Mouse (Mus musculus): ENCODE data around the gene Gstm4. TPM values are rescaled to one million over a fixed set of nuclear protein-coding genes. Genes with fewer than 3 reads are reported as not detected.

The Gstm4 gene
- polyA plus RNA-seq, 1 experiment from 2014 or later: 18.8 TPM

DNA sequence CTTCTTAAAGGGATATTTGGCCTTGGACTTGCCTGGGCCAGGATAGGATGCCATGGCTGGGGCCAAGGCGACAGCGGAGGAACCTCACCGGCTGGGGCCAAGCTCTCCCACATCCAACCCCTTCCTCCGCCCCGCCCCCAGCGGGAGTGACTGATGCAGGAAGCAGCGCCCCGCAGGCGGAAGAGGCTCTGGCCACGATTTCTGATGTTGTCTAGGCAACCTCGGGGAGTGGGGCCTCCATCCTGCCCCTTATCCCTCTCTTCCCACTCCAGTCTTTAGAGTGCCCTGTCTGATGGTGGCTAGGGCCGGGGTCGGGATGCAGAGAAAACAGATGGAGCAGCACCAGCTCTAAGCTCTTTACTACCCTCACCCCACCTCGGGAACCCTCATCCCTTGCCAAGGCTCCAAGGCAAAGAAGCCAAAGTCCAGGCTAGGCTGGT lies 40.6 kb upstream of the Gstm4 start:
- H3K27me3 ChIP-seq: no peaks in the 10 kb centered on the region
- peaks cover 67% of the 10 kb centered on the region for H3K4me1 ChIP-seq
- H3K27ac ChIP-seq: peak overlapping the region; percentile 97
- under 1% methylated on average over 14 of the region's 14 CpGs for WGBS
- no peaks in the 10 kb centered on the region for H3K9me3 ChIP-seq (replicated peaks)
- H3K9ac ChIP-seq: peak overlapping the region; percentile 55
- H3K4me3 ChIP-seq (replicated peaks): peak overlapping the region; percentile 60
- peak overlapping the region; percentile 86 for H3K4me2 ChIP-seq
- peaks cover 9% of the 10 kb centered on the region for H3K36me3 ChIP-seq
- peak; percentile 88 for ATAC-seq (replicated peaks; ENCODE audit: low FRiP score)

DNA sequence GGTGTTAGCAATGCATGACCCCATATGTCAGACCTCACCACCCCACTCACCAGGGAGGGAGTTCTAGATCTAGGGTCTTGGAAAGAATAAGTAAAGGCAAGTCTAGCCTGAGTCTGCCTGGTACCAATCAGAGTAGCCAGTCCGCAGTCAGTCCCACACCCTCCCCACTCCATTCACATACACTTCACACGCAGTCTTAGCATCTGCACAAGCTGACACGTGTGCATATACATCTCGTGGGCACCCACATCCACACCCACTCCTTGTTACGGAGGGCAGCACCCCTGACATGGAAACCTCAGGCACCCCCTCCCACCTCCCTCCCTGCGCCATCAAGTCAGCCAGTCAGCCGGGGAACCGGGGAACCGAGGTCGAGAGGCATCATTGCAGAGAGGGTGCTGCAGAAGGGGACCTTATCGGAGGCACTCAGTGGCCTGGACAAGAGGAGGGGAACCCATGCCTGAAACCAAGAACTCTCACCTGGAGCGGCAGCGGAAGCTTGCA lies 40.1 kb upstream of the Gstm4 start:
- H3K9ac ChIP-seq: peak overlapping the region; percentile 55
- H3K4me1 ChIP-seq: peaks cover 67% of the 10 kb centered on the region
- H3K9me3 ChIP-seq (replicated peaks): no peaks in the 10 kb centered on the region
- 11% methylated on average over 13 of the region's 13 CpGs for WGBS
- ATAC-seq (replicated peaks; ENCODE audit: low FRiP score): no peak
- peaks cover 14% of the 10 kb centered on the region for H3K36me3 ChIP-seq
- H3K27ac ChIP-seq: peak overlapping the region; percentile 97
- peak overlapping the region; percentile 86 for H3K4me2 ChIP-seq
- H3K27me3 ChIP-seq: no peaks in the 10 kb centered on the region
- peak overlapping the region; percentile 60 for H3K4me3 ChIP-seq (replicated peaks)

DNA sequence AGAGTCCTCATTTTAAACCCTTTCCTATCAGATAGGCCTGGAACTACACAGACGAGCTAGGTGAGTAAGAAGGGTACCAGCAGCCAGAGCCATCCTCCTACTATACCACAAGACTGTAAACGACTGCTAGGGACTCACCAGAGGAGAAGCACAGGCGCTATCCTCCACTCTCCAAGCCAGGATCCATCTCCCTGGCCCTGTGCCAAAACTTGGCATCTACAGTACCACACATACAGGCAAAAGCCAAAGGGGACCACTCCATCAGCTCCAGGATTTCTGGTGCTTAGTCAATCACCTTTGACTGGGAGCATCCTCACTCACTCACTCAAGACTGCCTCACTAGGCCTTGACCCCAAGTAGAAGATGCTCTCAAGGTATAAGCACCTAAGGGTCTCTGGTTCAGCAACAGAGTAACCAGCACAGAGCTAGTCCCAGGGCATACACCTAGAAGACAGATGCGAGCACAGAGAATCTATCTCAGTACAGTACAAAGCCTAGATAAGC lies 39.3 kb upstream of the Gstm4 start:
- no peaks in the 10 kb centered on the region for H3K27me3 ChIP-seq
- H3K36me3 ChIP-seq: peaks cover 22% of the 10 kb centered on the region
- H3K4me3 ChIP-seq (replicated peaks): peak overlapping the region; percentile 60
- ATAC-seq (replicated peaks; ENCODE audit: low FRiP score): no peak
- H3K9ac ChIP-seq: peak overlapping the region; percentile 55; the same call in 1 of the 2 replicates
- 74% methylated on average over 4 of the region's 4 CpGs for WGBS
- peaks cover 60% of the 10 kb centered on the region for H3K4me1 ChIP-seq
- H3K9me3 ChIP-seq (replicated peaks): no peaks in the 10 kb centered on the region
- peak overlapping the region; percentile 86 for H3K4me2 ChIP-seq
- H3K27ac ChIP-seq: no peak overlapping the region

DNA sequence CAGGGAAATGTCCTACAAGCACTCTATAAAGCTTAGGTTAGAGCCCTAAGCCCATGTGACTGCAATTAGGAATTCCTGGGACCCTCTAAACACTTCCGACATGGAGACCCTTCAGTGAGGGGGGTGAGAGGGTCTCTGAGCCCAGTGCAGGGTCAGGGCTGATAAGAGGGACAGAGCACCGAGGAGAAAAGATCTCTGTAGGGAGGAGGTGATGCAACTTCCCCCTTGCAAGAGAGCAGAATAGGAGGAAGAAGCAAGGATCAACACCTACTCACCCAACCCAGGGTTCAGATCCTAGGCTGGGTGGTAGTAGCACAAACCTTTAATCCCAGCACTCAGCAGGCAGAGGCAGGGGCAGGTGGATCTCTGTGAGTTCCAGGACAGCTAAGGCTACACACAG lies 38.5 kb upstream of the Gstm4 start:
- H3K4me1 ChIP-seq: peaks cover 56% of the 10 kb centered on the region
- no peak for ATAC-seq (replicated peaks; ENCODE audit: low FRiP score)
- H3K27ac ChIP-seq: no peak overlapping the region
- H3K27me3 ChIP-seq: no peaks in the 10 kb centered on the region
- H3K4me3 ChIP-seq (replicated peaks): no peak overlapping the region
- 34% methylated on average over 2 of the region's 2 CpGs for WGBS
- H3K36me3 ChIP-seq: peaks cover 30% of the 10 kb centered on the region
- no peaks in the 10 kb centered on the region for H3K9me3 ChIP-seq (replicated peaks)
- no peak overlapping the region for H3K9ac ChIP-seq
- no peak overlapping the region for H3K4me2 ChIP-seq

DNA sequence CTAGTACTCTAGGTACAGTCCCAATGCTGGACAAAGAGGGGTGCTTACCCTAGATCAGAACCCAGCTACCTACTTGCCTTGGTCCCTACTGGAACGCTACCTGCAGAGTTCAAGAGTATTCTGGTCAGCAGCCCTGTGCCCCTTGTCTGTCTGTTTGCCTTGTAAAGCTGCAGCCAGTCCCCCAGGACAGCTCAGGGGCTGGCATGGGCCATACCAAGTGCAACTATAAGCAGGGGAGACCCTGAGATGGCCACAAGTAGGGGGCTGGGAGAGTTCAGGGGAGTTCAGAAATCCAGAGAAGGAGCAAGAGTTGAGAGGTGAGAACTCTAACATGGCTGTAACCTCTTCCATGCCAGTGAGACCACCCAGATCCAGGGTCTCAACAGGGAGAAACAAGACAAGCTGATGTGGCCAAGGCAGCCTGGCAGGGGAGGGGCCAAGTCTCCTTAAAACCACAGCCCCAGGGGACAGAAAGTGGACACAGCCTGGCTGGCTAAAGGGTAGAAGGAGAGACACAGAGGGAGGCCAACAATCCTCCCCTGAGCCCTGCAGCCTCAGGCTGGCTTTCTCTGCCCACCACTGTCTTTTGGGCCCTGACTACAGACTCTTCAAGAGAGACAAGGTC lies 37.7 kb upstream of the Gstm4 start:
- Histone ChIP-seq H3K27ac (peak overlapping the region; percentile 41), H3K9me3 (replicated peaks) (no peaks in the 10 kb centered on the region), H3K9ac (peak overlapping the region; percentile 30; the same call in 1 of the 2 replicates), H3K36me3 (peaks cover 38% of the 10 kb centered on the region), H3K4me3 (replicated peaks) (0 out of 2 replicates have a peak overlapping the region, but pooled peaks have one; percentile 8), H3K4me2 (peak overlapping the region; percentile 31), H3K4me1 (peaks cover 54% of the 10 kb centered on the region), H3K27me3 (no peaks in the 10 kb centered on the region)
- WGBS: 70% methylated on average over 1 of the region's 1 CpGs
- no peak for ATAC-seq (replicated peaks; ENCODE audit: low FRiP score)

DNA sequence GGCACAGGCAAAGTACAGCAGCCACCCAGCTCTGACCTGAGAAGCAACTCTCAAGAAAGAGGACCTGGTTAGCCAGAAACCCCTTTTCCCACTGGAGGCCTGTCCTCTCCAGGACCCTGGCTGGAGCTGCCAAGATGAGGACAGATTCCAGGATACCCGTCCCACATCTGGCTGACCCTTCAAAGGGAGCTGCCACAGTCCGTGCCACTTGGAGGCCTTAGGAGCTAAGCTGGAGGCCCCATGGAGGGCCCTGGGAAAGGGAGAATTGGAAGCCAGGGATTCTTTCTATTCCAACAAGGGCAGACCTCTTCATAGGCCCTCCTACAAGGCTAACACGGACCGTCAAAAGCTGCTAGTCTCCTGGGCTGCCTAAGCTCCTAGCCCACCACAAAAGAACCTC lies 37.0 kb upstream of the Gstm4 start:
- Histone ChIP-seq H3K4me3 (replicated peaks) (0 out of 2 replicates have a peak overlapping the region, but pooled peaks have one; percentile 8), H3K27ac (0 out of 2 replicates have a peak overlapping the region, but pooled peaks have one; percentile 41)

DNA sequence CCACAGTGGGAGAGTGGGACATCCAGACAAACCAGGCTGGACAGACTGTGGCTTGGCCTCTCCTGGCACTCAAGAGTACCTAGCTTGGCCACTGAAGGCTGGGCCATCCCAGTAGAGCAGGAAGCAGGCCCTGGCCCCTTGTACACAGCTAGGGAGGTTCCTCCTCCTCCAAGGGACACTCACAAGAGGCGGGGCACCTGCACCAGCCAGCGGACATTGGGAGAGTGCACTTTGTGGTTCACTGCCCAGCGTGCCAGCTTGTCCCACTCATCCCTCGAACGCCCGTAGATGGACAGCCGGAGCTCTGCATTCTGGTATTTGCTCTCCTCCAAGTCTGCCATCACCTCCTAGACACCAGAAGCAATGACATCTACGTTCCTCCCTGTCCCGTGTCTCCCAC lies 32.1 kb upstream of the Gstm4 start:
- no peaks in the 10 kb centered on the region for H3K9me3 ChIP-seq (replicated peaks)
- peaks cover 81% of the 10 kb centered on the region for H3K36me3 ChIP-seq
- H3K9ac ChIP-seq: no peak overlapping the region
- H3K27ac ChIP-seq: no peak overlapping the region
- WGBS: 75% methylated on average over 9 of the region's 9 CpGs
- ATAC-seq (replicated peaks; ENCODE audit: low FRiP score): peak; percentile 30; the same call in 1 of the 2 replicates
- peaks cover 15% of the 10 kb centered on the region for H3K4me1 ChIP-seq
- H3K4me3 ChIP-seq (replicated peaks): no peak overlapping the region
- no peaks in the 10 kb centered on the region for H3K27me3 ChIP-seq
- no peak overlapping the region for H3K4me2 ChIP-seq

More for the DNA sequence above, 37.0 kb upstream of the Gstm4 start:
- peak overlapping the region; percentile 30; the same call in 1 of the 2 replicates for H3K9ac ChIP-seq
- ATAC-seq (replicated peaks; ENCODE audit: low FRiP score): no peak
- H3K36me3 ChIP-seq: peaks cover 45% of the 10 kb centered on the region
- no peaks in the 10 kb centered on the region for H3K9me3 ChIP-seq (replicated peaks)
- no peaks in the 10 kb centered on the region for H3K27me3 ChIP-seq
- WGBS: 55% methylated on average over 4 of the region's 4 CpGs
- H3K4me2 ChIP-seq: peak overlapping the region; percentile 31
- H3K4me1 ChIP-seq: peaks cover 47% of the 10 kb centered on the region

DNA sequence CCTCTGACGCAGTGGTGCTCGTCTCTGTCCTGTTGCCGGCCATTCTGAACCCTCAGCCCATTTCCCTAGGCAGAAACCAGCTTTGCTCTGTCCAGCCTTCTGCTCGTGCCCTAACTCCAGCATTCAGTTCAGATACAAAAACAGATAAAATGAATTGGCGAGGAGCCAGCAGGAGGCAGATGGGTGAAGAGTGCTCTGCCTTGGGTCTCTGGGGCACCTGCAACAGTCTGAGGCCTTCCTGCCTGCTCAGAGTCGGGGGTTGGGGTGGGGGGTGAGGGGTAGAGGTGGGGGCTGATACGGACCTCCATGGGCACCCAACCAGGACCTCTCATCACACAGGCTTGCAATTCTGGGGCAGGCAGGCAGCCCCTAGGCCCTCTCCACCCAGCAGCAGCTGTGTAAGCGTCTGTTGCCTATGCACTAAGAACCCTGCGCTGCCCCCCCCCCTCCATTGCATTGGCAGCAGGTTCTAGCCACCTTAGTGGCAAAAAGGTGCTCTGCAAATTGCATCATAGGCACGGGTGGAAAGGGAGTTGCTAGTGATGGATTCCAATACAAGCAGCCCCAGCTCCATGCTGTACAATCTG lies 28.4 kb upstream of the Gstm4 start:
- no peak overlapping the region for H3K9ac ChIP-seq
- 77% methylated on average over 10 of the region's 10 CpGs for WGBS
- H3K9me3 ChIP-seq (replicated peaks): no peaks in the 10 kb centered on the region
- no peak overlapping the region for H3K27ac ChIP-seq
- no peak overlapping the region for H3K4me2 ChIP-seq
- ATAC-seq (replicated peaks; ENCODE audit: low FRiP score): no peak
- peaks cover 13% of the 10 kb centered on the region; the same call in 1 of the 2 replicates for H3K4me1 ChIP-seq
- peaks cover 54% of the 10 kb centered on the region for H3K36me3 ChIP-seq
- no peak overlapping the region for H3K4me3 ChIP-seq (replicated peaks)
- no peaks in the 10 kb centered on the region for H3K27me3 ChIP-seq

DNA sequence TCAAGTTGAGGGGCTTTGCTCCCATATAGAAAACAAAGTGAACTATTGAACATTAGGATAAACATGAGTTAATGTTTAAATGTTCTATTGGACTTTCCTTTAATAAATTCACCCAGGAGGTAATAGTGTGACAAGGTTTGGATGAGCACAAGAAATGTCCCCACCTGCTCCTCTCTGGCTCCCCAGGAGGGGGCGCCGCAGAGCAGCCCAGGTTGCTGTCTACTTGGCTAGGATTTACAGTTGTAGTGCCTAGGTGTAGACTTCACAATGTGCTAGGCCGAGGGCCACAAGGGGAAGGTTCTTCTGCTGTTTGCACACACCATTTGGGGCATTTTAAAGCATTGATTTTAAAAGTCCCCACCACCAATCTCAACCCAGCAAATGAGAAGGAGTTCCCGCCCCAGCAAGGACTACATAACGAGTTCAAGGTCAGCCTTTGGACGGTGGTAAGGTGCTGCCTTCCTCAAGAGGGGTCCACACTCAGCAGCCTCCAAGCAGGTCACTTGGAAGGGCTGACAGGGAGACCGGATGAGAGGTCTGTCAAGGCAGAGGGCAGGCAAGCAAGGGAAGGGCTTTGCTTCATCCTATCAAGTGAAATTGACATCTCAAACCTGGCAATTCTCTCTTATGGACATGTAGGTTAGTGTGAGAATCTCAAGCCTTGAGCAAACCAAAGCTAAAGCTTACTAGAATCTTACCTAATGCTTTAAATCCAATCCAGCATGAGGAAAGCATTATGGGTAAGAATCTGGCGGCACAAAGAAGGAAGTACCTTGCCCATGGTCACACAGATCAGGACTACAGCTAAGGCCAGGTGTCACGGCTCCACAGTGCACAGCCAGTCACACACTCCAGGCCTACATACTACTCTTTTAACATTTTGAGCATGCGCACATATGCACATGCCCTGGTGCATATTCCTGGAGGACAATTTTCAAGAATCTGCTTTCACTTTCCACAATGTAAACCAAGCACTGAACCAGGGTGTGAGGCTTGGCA lies 25.9 kb upstream of the Gstm4 start:
- 67% methylated on average over 10 of the region's 10 CpGs for WGBS
- Histone ChIP-seq H3K4me1 (peaks cover 17% of the 10 kb centered on the region; the same call in 1 of the 2 replicates), H3K27ac (no peak overlapping the region), H3K9me3 (replicated peaks) (no peaks in the 10 kb centered on the region), H3K36me3 (peaks cover 29% of the 10 kb centered on the region), H3K9ac (no peak overlapping the region), H3K4me3 (replicated peaks) (no peak overlapping the region), H3K4me2 (no peak overlapping the region), H3K27me3 (no peaks in the 10 kb centered on the region)
- ATAC-seq (replicated peaks; ENCODE audit: low FRiP score): no peak

DNA sequence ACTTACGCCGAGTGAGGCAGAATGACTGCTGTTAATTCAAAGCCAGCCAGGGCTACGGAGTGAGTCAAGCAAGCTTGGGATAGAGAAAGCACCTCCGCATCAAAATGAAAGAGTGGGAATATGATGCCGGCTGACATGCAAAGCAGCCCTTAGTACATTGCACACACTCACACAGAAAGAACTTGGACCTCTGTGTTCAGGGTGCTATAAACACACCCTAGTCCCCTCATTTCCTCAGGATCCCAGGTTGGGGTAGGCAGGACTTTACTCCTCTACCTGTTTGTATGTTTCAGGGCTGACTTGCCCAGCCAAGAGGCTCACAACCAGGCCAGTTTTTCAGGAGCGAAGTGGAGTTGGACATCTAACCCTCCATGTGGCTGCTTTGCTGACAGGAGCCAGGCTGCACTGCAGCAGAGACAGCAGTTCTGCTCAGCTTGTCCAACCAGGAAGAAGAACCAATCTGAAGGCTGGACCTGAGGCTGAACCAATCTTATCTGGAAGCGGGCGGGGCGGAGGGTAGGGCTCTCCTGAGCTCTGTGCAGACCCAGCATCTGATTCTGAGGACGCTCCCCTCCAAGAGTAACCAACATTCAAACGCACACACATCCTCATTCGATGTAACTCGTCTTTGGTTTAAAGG lies 24.7 kb upstream of the Gstm4 start:
- peaks cover 17% of the 10 kb centered on the region; the same call in 1 of the 2 replicates for H3K4me1 ChIP-seq
- no peak overlapping the region for H3K9ac ChIP-seq
- ATAC-seq (replicated peaks; ENCODE audit: low FRiP score): 0 out of 2 replicates have a peak, but pooled peaks have one; percentile 30
- 57% methylated on average over 13 of the region's 13 CpGs for WGBS
- H3K4me2 ChIP-seq: no peak overlapping the region
- no peaks in the 10 kb centered on the region for H3K27me3 ChIP-seq
- peak overlapping the region; percentile 14 for H3K27ac ChIP-seq
- H3K36me3 ChIP-seq: peaks cover 17% of the 10 kb centered on the region
- H3K4me3 ChIP-seq (replicated peaks): no peak overlapping the region
- no peaks in the 10 kb centered on the region for H3K9me3 ChIP-seq (replicated peaks)

DNA sequence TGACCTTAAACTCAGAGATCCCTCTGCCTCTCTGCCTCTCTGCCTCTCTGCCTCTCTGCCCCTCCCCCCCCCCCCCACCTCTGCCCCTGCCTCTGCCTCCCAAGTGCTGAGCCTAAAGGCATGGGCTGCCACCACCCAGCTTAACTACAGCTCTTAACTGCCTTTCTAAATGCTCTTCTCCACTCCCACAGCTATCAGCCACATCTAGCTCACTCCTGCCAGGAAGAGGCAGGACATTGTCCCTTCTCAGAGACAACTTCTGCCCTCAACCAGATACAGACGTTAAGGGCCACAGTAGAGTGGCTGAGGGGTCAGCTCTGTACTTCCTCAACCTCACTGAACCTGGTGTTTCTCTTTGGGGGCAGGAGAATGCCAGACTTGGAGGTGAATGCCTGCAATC lies 24.1 kb upstream of the Gstm4 start:
- peaks cover 17% of the 10 kb centered on the region; the same call in 1 of the 2 replicates for H3K4me1 ChIP-seq
- no peak for ATAC-seq (replicated peaks; ENCODE audit: low FRiP score)
- no peaks in the 10 kb centered on the region for H3K27me3 ChIP-seq
- peak overlapping the region; percentile 14 for H3K27ac ChIP-seq
- no peak overlapping the region for H3K4me2 ChIP-seq
- no peaks in the 10 kb centered on the region for H3K9me3 ChIP-seq (replicated peaks)
- no peak overlapping the region for H3K9ac ChIP-seq
- 0% methylated on average over 1 of the region's 1 CpGs for WGBS
- peaks cover 11% of the 10 kb centered on the region; the same call in 1 of the 2 replicates for H3K36me3 ChIP-seq
- no peak overlapping the region for H3K4me3 ChIP-seq (replicated peaks)

Data from kidney, embryonic 15.5 days (tissue).